Mouse (Mus musculus) left cerebral cortex, adult 18-20 months (tissue): Measurements from ENCODE around the gene Psmd9. TPM values are rescaled to one million over a fixed set of nuclear protein-coding genes. Genes with fewer than 3 reads are reported as not detected.

Source experiments
- DNase-seq, 2 experiments: peaks; one replicate each; pipeline ENCODE4 v3.0.0; 2021 to 2022; ENCODE audit warnings: low spot score in 2 of 2, mixed read lengths in 1 of 2
- total RNA-seq, 2 experiments: library from RNA; stranded (reverse); gene quantifications; 2 replicates each; pipeline ENCODE4 v1.2.3; 2021

Gene Psmd9
- total RNA-seq, 2 experiments from 2014 or later: 23.1 to 28.3 TPM

DNA sequence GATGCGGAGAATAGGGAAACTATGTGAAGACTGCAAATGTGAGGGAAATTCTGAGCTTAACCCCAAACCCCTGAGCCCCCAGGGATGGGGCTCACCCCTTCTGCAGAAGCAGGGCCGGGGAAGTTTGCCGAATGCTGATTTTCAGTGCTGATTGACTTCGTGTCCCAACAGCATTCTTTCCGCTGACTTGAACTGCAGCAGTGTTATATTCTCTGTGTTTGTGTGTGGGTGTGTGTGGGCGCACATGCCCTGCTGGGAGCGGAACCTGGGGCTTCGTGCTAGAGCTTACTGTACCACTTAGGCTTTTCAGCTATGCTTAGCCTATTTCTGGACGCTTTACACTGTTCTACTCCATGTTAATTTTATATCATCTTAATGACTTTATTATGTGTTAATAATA lies 67.2 kb downstream of the Psmd9 start:
- peak; percentile 46 to 74 for DNase-seq

DNA sequence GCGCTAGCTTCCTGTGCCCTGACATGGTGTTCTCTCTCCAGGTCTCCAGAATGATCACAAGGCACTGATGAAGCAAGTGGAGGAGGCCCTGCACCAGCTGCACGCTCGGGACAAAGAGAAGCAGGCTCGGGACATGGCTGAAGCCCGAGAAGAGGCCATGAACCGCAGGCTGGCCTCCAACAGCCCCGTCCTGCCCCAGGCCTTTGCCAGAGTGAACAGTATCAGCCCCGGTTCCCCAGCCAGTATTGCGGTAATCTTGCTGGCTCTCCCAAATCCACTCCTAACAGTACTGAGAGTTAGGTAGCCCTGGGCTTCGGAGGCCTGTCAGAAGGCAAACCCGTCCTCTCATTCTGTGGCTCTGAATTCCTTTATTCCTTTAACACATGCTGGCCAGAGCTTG lies 70.3 kb downstream of the Psmd9 start:
- DNase-seq: peak in 1 of 2 experiments; percentile 1

DNA sequence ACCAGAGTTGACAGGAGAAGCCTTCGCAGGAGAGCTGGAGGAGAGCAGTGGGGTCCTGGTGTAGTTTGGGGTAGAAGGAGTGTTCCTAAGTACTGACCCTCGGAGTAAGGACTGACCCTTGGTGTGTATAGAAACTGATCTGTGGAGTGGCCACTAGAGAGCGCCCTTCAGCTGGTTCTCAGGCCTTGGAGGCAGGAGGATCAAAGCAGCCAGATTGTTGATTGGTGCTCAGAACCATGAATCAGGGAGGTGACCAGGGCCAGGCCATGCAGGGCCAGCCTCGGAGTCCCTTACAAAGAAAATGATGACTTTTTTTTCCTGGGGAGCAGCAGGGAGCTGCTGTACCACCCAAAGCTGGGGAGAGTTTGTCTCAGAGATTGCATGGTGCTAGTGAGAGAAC lies 76.3 kb downstream of the Psmd9 start:
- DNase-seq: peak in 1 of 2 experiments; percentile 60

- DNase-seq: no peak
Measured at GRCm38 (mm10) chr5:123251390-123251789, 82.2 kb downstream of the Psmd9 start.

DNA sequence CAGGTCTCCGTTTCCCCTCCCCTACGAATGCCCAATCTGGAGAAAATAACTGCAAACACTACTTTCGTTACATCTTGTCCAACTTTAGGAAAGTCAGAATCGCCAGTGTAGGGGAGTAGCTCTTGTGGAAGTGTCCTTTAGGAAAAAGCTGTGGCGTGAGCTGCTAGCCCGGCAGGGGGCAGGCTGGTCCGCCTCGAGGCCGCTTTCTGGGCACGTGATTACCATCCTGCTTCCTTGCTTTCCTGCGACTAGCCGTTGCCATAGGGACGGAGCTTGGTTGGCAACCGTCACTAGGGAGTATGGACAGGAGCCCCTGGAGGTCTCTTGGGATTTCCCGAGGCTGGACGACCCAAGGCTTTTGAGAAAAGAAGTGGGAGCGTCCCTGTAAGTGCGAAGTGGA lies 82.6 kb downstream of the Psmd9 start, which contains the start of gene Wdr66:
Gene Wdr66, plus strand, starts transcription at position 269 of the 400 bp plus-strand sequence.
- peak; percentile 87 to 93 for DNase-seq

DNA sequence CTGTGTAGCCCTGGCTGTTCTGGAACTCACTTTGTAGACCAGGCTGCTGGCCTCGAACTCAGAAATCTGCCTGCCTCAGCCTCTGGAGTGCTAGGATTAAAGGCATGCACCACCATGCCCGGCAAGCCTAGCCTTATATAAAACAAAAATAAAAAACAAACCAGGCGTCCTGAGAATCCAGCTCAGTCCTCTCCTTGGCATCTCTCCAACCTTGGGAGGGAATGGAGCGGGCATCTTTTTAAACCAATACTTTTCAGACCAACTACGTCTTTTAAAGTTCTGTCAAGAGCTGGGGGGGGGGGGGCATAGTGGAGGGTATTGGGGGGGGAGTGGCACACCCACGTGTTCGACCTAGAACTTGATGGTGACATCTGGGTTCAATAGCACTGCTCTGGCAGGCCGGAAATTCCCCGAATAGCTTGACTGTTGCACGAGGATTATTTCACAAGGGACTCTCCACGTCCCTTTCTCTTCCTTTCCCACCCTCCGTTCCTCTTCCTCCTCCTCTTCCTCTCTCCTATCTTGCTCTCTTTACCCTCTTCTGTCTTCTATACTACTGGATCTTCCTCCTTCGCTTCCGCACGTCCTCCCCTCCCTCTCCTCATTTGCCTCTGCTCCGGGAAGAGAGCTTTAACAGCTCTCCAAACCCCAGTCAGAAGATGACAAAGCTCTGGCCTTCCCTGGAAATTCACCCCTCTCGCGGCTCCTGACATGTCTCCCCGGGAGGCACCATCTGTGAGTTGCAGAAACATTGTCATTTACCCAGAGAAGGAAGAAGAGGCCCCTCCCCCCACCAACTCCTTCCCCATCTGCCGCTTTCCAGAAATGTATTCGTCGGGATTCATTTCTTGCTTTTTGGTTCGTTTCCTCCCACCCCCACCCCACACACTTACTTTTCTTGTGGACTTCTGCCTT lies 87.9 kb downstream of the Psmd9 start:
- DNase-seq: peak; percentile 75 to 86

- peak in 1 of 2 experiments; percentile 56 for DNase-seq
Measured at GRCm38 (mm10) chr5:123258990-123259389, 89.8 kb downstream of the Psmd9 start.

DNA sequence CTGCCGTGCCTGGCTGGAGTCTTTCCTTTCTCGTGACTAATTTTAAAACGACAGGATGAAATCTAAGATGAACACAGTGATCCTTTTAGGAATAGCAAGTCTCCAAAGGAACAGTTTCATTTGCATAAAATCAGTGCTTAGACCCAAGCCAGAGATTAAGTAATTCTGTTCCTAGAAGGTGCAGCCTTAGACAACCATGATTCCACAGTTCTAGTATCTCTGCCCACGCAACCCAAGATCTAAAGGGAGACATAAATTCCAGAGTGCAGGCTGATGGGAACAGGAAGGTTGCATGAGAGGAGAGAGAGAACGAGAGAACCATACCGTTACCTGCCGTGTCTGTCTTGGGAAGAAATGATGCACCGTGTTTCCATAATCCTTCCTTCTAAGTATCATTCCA lies 91.5 kb downstream of the Psmd9 start:
- DNase-seq: no peak

DNA sequence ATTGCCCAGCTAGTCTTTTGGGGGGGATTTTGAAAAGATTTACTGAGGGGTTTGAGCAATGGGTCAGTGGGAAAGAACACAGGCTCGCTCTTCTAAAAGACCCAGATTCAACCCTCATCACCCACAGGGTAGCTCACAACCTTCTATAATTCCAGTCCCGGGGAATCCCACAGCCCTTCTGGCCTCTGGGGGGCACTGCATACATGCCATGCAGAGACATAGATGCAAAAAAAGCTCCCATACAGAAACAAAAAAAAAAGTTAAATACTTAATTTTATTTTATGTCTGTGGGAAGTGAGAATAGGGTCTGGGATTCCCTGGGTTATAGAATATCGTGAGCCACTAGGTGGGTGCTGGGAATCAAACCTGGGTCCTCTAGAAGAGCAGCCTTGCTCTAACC lies 97.7 kb downstream of the Psmd9 start:
- no peak for DNase-seq

- DNase-seq: no peak
Measured at GRCm38 (mm10) chr5:123268477-123269474, 99.6 kb downstream of the Psmd9 start.

DNA sequence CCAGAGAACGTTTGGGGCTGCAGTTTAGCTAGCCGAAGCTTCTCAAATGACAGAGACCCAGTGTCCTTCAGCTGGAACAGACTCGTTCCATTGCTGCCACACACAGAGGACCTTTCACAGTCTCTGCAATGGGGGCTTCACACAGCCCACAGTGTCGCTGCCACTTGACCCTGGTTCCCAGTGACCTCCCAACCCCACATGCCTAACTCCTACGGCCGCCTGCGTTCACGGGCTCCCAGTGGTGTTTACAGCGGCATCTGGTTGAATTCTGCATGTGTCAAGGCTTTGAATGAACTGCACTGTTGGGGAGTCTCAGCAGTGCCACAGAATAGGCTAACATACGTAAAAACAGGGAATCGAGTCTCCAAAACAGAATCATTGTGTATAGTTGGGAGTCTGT lies 101.7 kb downstream of the Psmd9 start:
- DNase-seq: no peak

- DNase-seq: no peak
Measured at GRCm38 (mm10) chr5:123272927-123273326, 103.7 kb downstream of the Psmd9 start.

GRCm38 (mm10) chr5:123276636-123277341 lies 107.6 kb downstream of the Psmd9 start:
- no peak for DNase-seq

- no peak for DNase-seq
Measured at GRCm38 (mm10) chr5:123277342-123277701, 108.1 kb downstream of the Psmd9 start.

- no peak for DNase-seq
Measured at GRCm38 (mm10) chr5:123277704-123278103, 108.5 kb downstream of the Psmd9 start.

DNA sequence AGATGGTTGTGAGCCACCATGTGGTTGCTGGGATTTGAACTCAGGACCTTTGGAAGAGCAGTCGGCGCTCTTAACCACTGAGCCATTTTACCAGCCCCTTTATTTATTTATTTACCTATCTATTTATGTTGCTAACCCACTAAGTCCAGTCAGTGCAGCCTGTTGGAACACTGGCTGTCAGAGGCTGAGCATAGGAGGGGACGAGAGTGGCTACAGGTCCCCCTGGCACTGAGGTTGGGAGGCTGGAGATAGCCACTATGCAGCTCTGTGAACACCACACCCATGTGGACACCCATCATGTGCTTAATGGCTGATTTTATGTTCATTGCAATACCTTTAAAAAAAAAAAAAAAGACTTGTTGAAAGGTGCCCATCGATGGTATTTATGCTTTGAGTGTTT lies 110.0 kb downstream of the Psmd9 start:
- DNase-seq: no peak

- DNase-seq: no peak
Measured at GRCm38 (mm10) chr5:123281336-123282136, 112.3 kb downstream of the Psmd9 start.

DNA sequence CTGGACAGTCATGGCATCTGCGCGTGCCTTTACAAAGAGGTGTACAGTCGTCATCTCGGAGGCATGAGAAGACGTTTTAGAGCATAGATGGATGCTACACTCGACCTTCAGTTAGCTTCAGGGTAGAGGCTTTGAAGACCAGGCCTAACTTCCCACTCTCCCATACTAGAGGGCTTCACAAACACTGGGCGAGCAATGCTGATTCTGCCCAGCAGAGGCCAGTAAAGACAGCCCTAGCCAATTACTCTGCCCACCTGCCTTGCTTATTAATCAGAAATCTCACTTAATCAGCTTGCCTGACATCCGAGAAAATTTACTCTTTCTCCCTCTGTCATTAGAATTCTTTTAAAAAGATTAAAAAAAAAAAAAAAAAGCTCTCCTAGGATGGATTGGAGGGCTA lies 116.0 kb downstream of the Psmd9 start:
- DNase-seq: peak; percentile 29 to 42

DNA sequence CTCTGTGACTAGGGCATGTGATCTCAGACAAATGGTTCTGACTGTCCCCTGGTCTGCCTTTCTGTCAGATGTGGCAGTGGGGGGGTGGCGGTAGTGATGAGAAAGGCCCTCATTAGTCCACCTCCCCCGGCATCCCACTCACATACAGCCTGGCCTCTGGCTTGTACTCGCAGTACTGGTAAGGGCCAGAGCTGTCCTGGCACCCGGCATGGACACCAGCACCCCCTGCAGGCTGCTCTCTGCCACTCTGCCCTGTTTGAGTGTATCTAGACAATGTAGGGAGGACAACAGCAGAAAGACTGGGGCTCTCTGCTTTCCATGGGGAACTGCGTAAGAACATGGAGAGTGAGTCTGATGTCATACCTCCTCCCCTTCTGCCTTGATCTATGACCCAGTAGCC lies 118.9 kb downstream of the Psmd9 start:
- DNase-seq: peak in 1 of 2 experiments; percentile 23

DNA sequence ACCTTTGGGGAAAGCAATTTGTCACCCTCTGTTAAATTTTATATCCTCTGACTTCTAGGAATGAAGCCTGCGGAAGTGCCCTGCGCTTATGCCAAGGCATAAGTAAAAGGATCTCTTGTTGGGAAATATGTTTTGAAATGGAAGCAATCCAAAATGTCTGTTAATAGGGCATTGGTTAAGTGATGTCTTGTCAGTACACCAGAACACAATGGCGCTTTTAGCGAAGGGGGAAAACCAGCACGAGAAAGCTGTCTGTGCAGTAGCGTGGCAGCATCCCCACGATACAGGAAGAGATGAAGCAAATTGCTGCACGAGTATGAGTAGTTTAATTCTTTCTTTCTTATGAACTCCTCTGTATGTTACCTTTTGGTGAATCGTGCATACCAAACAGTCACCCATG lies 125.4 kb downstream of the Psmd9 start:
- DNase-seq: no peak
